Mouse (Mus musculus) bone marrow, adult 2 months (tissue): Measurements from ENCODE around the gene P2rx3.

Source experiments
- CTCF ChIP-seq: fragments of 200-500 bp; IDR thresholded peaks from 2 replicates; pipeline ENCODE4 v1.5.1; 2011; ENCODE audit warnings: low read length, control low read depth; ENCODE audit not compliant: control insufficient read depth, insufficient read depth
- POLR2A ChIP-seq: fragments of 200-500 bp; IDR thresholded peaks from 2 replicates; pipeline ENCODE4 v1.6.1; 2011; ENCODE audit warnings: low read depth, mild to moderate bottlenecking, control low read depth, low read length, borderline replicate concordance; ENCODE audit not compliant: control insufficient read depth

- TF ChIP-seq POLR2A (no peak), CTCF (no peak)
These were observed 34.7 kb upstream of the P2rx3 start for GRCm38 (mm10) chr2:85071921-85072320.
